Mouse (Mus musculus) lung, embryonic 15.5 days (tissue): ENCODE results near the gene Cdrt4. TPM values are rescaled to one million over a fixed set of nuclear protein-coding genes. Genes with fewer than 3 reads are reported as not detected.

Experiments
- ATAC-seq: fragments of 200-750 bp; cut with Nextera tagmentation; 2 replicates; pipeline ENCODE4 v1.8.0; 2017; ENCODE audit warnings: moderate number of reproducible peaks, borderline replicate concordance; ENCODE audit not compliant: low FRiP score, low TSS enrichment; ENCODE audit errors: extremely low read depth
- H3K27ac ChIP-seq: fragments of 300-500 bp; sonication (generic); 2 replicates; pipeline ENCODE4 v1.5.1; 2015; ENCODE audit warnings: moderate library complexity, mild to moderate bottlenecking, inconsistent platforms
- H3K27me3 ChIP-seq: fragments of 300-500 bp; sonication (generic); 2 replicates; pipeline ENCODE4 v1.6.1; 2015; ENCODE audit warnings: inconsistent platforms
- H3K36me3 ChIP-seq: fragments of 300-500 bp; sonication (generic); 2 replicates; pipeline ENCODE4 v1.6.1; 2015; ENCODE audit warnings: inconsistent platforms
- H3K4me1 ChIP-seq: fragments of 300-500 bp; sonication (generic); 2 replicates; pipeline ENCODE4 v1.6.1; 2015; ENCODE audit warnings: inconsistent platforms
- H3K4me2 ChIP-seq: fragments of 300-500 bp; sonication (generic); 2 replicates; pipeline ENCODE4 v1.6.1; 2015; ENCODE audit warnings: inconsistent platforms, mild to moderate bottlenecking, moderate library complexity
- H3K4me3 ChIP-seq: fragments of 300-500 bp; sonication (generic); 2 replicates; pipeline ENCODE4 v1.5.1; 2015; ENCODE audit warnings: mild to moderate bottlenecking, inconsistent platforms
- H3K9ac ChIP-seq: fragments of 300-500 bp; sonication (generic); 2 replicates; pipeline ENCODE4 v1.6.1; 2015; ENCODE audit warnings: inconsistent platforms
- H3K9me3 ChIP-seq: fragments of 300-500 bp; sonication (generic); 2 replicates; pipeline ENCODE4 v1.6.1; 2016; ENCODE audit warnings: inconsistent platforms
- WGBS: fragments of 180-500 bp; shearing (Covaris S2); methylation state at CpG from one replicate; pipeline ENCODE4 v1.1.7; 2015; 5-methylcytosine and 5-hydroxymethylcytosine counted together
- polyA plus RNA-seq: library from polyadenylated mRNA; unstranded; fragments of >200 nt; fragmentation: Nextera tagmentation; extraction: Ambion mirVana; gene quantifications from 2 replicates; pipeline ENCODE4 v1.2.1, GENCODE M21; 2015

Cdrt4 gene
- polyA plus RNA-seq, 1 experiment from 2014 or later = 0.36 TPM

DNA sequence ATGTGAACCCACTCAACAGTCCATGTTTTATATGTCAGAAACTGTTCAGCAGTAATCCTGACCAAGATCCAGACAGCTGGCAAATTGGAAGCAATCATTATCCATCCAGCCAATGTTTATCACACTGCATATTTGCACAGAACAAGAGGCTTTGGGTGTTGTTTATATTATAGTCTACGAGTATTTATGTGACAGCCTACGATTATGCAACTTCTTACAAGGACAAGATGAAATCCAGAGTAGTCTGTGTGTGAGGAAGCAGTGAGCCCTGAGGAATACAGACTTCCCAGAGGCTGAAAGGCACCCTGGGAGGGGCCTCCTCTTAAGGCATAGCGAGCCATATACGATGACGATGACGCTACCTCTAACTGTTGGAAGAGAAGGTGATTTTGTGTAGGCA is 74.5 kb downstream of the Cdrt4 start:
- ATAC-seq = peak; percentile 71
- Histone ChIP-seq H3K4me2 (no peak overlapping the region), H3K9me3 (no peaks in the 10 kb centered on the region), H3K27ac (peak overlapping the region; percentile 92), H3K4me1 (peaks cover 79% of the 10 kb centered on the region), H3K4me3 (no peak overlapping the region), H3K27me3 (no peaks in the 10 kb centered on the region), H3K9ac (no peak overlapping the region), H3K36me3 (no peaks in the 10 kb centered on the region)
- WGBS = 27% methylated on average over 6 of the region's 6 CpGs

GRCm38 (mm10) chr11:63026651-63027141 is 75.7 kb downstream of the Cdrt4 start:
- Histone ChIP-seq H3K27ac (peak overlapping the region; percentile 80), H3K4me1 (peaks cover 68% of the 10 kb centered on the region), H3K4me2 (no peak overlapping the region), H3K27me3 (no peaks in the 10 kb centered on the region), H3K4me3 (no peak overlapping the region), H3K36me3 (no peaks in the 10 kb centered on the region), H3K9ac (no peak overlapping the region), H3K9me3 (no peaks in the 10 kb centered on the region)
- ATAC-seq = peak; percentile 32; the same call in 1 of the 2 replicates
- WGBS = 37% methylated on average over 9 of the region's 9 CpGs

- Histone ChIP-seq H3K9ac (no peak overlapping the region), H3K4me3 (no peak overlapping the region), H3K4me1 (peaks cover 62% of the 10 kb centered on the region), H3K27me3 (no peaks in the 10 kb centered on the region), H3K9me3 (no peaks in the 10 kb centered on the region), H3K36me3 (no peaks in the 10 kb centered on the region), H3K27ac (peak overlapping the region; percentile 9; the same call in 1 of the 2 replicates), H3K4me2 (no peak overlapping the region)
- ATAC-seq = no peak
- 69% methylated on average over 3 of the region's 3 CpGs for WGBS
These were observed 77.1 kb downstream of the Cdrt4 start for GRCm38 (mm10) chr11:63028131-63028530.

DNA sequence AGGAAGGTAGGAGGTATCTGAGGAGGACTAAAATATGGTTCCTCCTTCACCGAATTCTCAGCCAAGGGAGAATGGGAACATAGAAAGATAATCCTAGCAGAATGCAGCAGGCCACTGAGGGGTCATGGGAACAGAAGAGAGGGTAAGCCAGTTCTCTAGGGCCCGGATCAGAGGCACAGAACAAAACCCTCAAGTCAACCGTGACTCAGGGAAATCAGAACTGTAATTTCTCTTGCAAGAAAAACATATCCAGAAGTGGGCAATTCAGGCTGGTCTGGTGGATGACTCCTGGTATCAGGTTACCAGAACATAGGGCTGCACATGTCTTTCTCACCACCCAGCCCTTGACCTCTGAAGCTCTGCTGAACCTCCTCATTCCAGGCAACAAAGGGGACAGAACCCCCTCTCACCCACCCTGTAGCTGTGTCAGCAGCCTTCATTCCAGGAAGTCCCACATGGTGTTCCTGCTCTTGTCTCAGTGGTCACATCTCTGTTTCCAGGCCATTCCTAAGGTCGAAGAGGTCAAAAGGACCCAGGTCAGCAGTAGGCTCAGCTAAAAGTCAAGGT is 78.2 kb downstream of the Cdrt4 start:
- 54% methylated on average over 4 of the region's 4 CpGs for WGBS
- no peak overlapping the region for H3K9ac ChIP-seq
- no peak for ATAC-seq
- H3K27ac ChIP-seq = no peak overlapping the region
- no peak overlapping the region for H3K4me2 ChIP-seq
- H3K27me3 ChIP-seq = no peaks in the 10 kb centered on the region
- no peaks in the 10 kb centered on the region for H3K36me3 ChIP-seq
- H3K4me1 ChIP-seq = peaks cover 51% of the 10 kb centered on the region
- no peaks in the 10 kb centered on the region for H3K9me3 ChIP-seq
- H3K4me3 ChIP-seq = no peak overlapping the region

DNA sequence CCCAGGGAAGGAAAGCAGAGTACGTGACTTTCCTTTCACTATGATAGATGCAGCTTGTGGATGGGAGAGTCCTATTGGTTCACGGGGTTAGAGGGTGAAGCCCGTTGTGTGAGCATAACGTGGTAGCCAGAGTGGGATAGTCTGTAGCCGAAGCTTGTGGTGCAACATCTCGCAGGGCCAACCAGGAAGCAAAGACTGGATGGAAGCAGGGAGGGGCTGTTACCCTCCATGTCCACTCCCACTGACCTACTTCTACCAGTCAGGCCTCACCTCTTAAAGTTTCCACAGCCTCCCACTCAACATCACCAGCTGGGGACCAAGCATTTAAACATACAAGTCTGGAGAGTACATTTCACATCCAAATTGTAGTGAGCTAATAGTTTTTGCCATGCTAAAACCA is 78.7 kb downstream of the Cdrt4 start:
- Histone ChIP-seq H3K4me3 (no peak overlapping the region), H3K27me3 (no peaks in the 10 kb centered on the region), H3K9me3 (no peaks in the 10 kb centered on the region), H3K36me3 (no peaks in the 10 kb centered on the region), H3K9ac (no peak overlapping the region), H3K4me2 (no peak overlapping the region), H3K4me1 (peaks cover 46% of the 10 kb centered on the region), H3K27ac (no peak overlapping the region)
- ATAC-seq = no peak
- WGBS = 87% methylated on average over 6 of the region's 6 CpGs

DNA sequence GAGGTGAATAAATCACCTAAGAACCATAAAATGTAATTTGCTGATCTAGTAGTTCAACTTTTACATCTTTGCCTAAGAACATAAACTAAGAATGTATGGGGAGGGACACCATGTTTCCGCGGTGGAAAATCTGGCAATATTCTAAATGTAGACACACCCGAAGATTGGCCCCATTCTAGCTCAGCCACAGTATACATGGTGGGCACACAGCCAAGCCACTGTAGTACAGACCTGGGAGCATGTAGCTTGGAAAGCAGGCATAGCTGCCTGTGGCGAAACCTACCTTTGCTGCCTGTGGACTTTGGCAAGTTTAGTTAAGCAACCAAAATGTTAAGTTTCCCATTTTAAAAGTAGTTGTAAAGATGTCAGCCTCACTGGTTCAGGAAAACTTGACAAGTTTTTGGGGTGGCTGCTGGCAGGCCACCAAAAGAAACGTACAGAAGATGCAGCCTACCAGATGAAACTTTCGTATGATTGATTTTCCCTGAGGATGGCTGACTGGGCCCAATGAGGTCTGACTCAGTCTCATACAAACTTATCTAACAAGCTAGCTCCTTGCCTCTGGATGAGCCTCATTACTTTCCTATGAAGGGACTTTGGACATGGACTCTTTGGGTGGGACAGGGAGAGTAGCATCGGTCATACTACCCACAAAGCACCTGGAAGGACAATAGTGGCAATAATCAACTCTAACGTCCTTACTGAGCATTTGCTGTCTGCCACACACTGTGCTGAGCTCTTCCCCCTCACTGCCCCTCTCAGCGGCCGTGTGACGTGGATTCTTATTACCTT is 84.6 kb downstream of the Cdrt4 start:
- no peaks in the 10 kb centered on the region for H3K9me3 ChIP-seq
- no peak overlapping the region for H3K9ac ChIP-seq
- no peaks in the 10 kb centered on the region for H3K36me3 ChIP-seq
- no peak overlapping the region for H3K27ac ChIP-seq
- ATAC-seq = no peak
- peaks cover 14% of the 10 kb centered on the region; the same call in 1 of the 2 replicates for H3K4me1 ChIP-seq
- H3K4me3 ChIP-seq = no peak overlapping the region
- H3K4me2 ChIP-seq = no peak overlapping the region
- H3K27me3 ChIP-seq = no peaks in the 10 kb centered on the region
- WGBS = 63% methylated on average over 11 of the region's 11 CpGs

DNA sequence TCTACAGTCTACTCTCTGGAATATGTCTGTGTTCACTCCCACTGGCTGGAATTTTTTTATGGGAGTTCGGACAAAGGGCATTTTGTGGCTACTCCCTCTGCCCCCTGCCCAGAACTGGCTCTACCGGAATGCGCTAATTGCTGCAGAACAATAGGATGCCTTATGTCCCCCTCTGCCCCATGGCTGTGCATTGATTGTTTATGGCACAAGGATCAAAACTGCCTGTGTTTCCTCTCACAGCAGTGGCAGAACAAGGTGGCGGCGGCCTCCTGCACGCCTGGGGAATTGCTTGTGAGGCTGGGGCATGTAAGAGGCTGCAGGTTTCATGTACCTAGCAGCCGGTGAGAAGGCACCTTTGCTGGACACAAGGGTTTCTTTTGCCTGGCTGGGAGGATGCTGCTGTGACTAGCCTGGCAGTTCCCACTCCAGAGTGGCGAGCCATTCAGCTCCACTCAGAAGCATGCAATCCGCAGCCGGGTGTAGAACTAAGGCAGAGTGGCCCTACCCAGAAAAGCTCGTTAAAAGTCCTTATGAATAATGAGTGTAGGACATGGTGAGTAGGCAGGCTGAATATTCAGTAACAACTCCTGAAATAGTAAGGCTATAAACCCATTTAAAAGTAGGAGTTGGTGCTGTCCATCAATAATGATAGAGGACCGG is 89.1 kb downstream of the Cdrt4 start:
- Histone ChIP-seq H3K27me3 (no peaks in the 10 kb centered on the region), H3K4me1 (peaks cover 14% of the 10 kb centered on the region; the same call in 1 of the 2 replicates), H3K4me3 (no peak overlapping the region), H3K36me3 (no peaks in the 10 kb centered on the region), H3K9ac (no peak overlapping the region), H3K4me2 (no peak overlapping the region), H3K27ac (no peak overlapping the region), H3K9me3 (no peaks in the 10 kb centered on the region)
- 61% methylated on average over 12 of the region's 12 CpGs for WGBS
- no peak for ATAC-seq

Other genes with a start within 250 kb of the Cdrt4 start
- 5.8 and 6.6 TPM in 2 replicates for gene Zfp287, start 219.3 kb upstream of the Cdrt4 start, polyA plus RNA-seq
- not detected in 2 replicates for gene Gm10428, start 198.1 kb upstream of the Cdrt4 start, polyA plus RNA-seq
- gene Zfp286, start 161.7 kb upstream of the Cdrt4 start, polyA plus RNA-seq = 16.6 and 16.7 TPM in 2 replicates
- 20.2 and 23.6 TPM in 2 replicates for gene Trim16, start 131.0 kb upstream of the Cdrt4 start, polyA plus RNA-seq
- 0.38 and 0.49 TPM in 2 replicates for gene Fbxw10, start 104.1 kb upstream of the Cdrt4 start, polyA plus RNA-seq
- 69.3 and 74.3 TPM in 2 replicates for gene Tvp23b, start 71.7 kb upstream of the Cdrt4 start, polyA plus RNA-seq
- gene Tekt3, start 110.5 kb downstream of the Cdrt4 start, polyA plus RNA-seq = 0.15 and 0.16 TPM in 2 replicates
- gene Pmp22, start 177.8 kb downstream of the Cdrt4 start, polyA plus RNA-seq = 238 and 261 TPM in 2 replicates